Mouse (Mus musculus): Measurements from ENCODE around the gene Nebl. TPM values are rescaled to one million over a fixed set of nuclear protein-coding genes. Genes with fewer than 3 reads are reported as not detected.

Nebl gene
- polyA plus RNA-seq, 1 experiment = 1.2 TPM

GRCm38 (mm10) chr2:17714661-17715060 lies 16.6 kb downstream of the Nebl start:
- Histone ChIP-seq H3K4me3 (ENCODE audit: low read depth, low read length) (no peak overlapping the region), H3K4me1 (ENCODE audit: control insufficient read depth, insufficient read depth, low read length) (no peaks in the 10 kb centered on the region), H3K27me3 (ENCODE audit: control insufficient read depth, insufficient read depth, low read length, poor library complexity, severe bottlenecking) (no peaks in the 10 kb centered on the region), H3K36me3 (ENCODE audit: control insufficient read depth, insufficient read depth, low read length, poor library complexity, severe bottlenecking) (no peaks in the 10 kb centered on the region), H3K27ac (ENCODE audit: insufficient read depth, low read length) (no peak overlapping the region), H3K9ac (ENCODE audit: low read depth, poor library complexity, severe bottlenecking) (no peak overlapping the region), H3K9me3 (replicated peaks; ENCODE audit: control insufficient read depth, insufficient read depth, low read length, poor library complexity, severe bottlenecking) (peaks cover 4% of the 10 kb centered on the region; the same call in 1 of the 2 replicates)
- no peak for TF ChIP-seq EP300 (IDR thresholded peaks at IDR 0.05; ENCODE audit: insufficient read depth, low read depth, low read length)
- no peak for TF ChIP-seq CTCF (IDR thresholded peaks at IDR 0.05; ENCODE audit: low read depth, low read length)
- no peak for TF ChIP-seq POLR2A (IDR thresholded peaks at IDR 0.05; ENCODE audit: insufficient read depth, low read length)

- no peak overlapping the region for H3K4me3 ChIP-seq (ENCODE audit: low read depth, low read length)
- H3K36me3 ChIP-seq (ENCODE audit: control insufficient read depth, insufficient read depth, low read length, poor library complexity, severe bottlenecking) = no peaks in the 10 kb centered on the region
- no peak overlapping the region for H3K9ac ChIP-seq (ENCODE audit: low read depth, poor library complexity, severe bottlenecking)
- H3K27ac ChIP-seq (ENCODE audit: insufficient read depth, low read length) = no peak overlapping the region
- no peaks in the 10 kb centered on the region for H3K27me3 ChIP-seq (ENCODE audit: control insufficient read depth, insufficient read depth, low read length, poor library complexity, severe bottlenecking)
- no peaks in the 10 kb centered on the region for H3K4me1 ChIP-seq (ENCODE audit: control insufficient read depth, insufficient read depth, low read length)
- TF ChIP-seq POLR2A (IDR thresholded peaks at IDR 0.05; ENCODE audit: insufficient read depth, low read length) = no peak
- TF ChIP-seq CTCF (IDR thresholded peaks at IDR 0.05; ENCODE audit: low read depth, low read length) = no peak
- TF ChIP-seq EP300 (IDR thresholded peaks at IDR 0.05; ENCODE audit: insufficient read depth, low read depth, low read length) = no peak
- peaks cover 4% of the 10 kb centered on the region; the same call in 1 of the 2 replicates for H3K9me3 ChIP-seq (replicated peaks; ENCODE audit: control insufficient read depth, insufficient read depth, low read length, poor library complexity, severe bottlenecking)
Observed at GRCm38 (mm10) chr2:17714124-17714523, 17.1 kb downstream of the Nebl start.

- Histone ChIP-seq H3K36me3 (ENCODE audit: control insufficient read depth, insufficient read depth, low read length, poor library complexity, severe bottlenecking) (no peaks in the 10 kb centered on the region), H3K9me3 (replicated peaks; ENCODE audit: control insufficient read depth, insufficient read depth, low read length, poor library complexity, severe bottlenecking) (peaks cover 4% of the 10 kb centered on the region; the same call in 1 of the 2 replicates), H3K4me3 (ENCODE audit: low read depth, low read length) (no peak overlapping the region), H3K27ac (ENCODE audit: insufficient read depth, low read length) (no peak overlapping the region), H3K27me3 (ENCODE audit: control insufficient read depth, insufficient read depth, low read length, poor library complexity, severe bottlenecking) (no peaks in the 10 kb centered on the region), H3K9ac (ENCODE audit: low read depth, poor library complexity, severe bottlenecking) (no peak overlapping the region), H3K4me1 (ENCODE audit: control insufficient read depth, insufficient read depth, low read length) (no peaks in the 10 kb centered on the region)
- TF ChIP-seq CTCF (IDR thresholded peaks at IDR 0.05; ENCODE audit: low read depth, low read length) (no peak), EP300 (IDR thresholded peaks at IDR 0.05; ENCODE audit: insufficient read depth, low read depth, low read length) (no peak), POLR2A (IDR thresholded peaks at IDR 0.05; ENCODE audit: insufficient read depth, low read length) (no peak)
Observed at GRCm38 (mm10) chr2:17711216-17711615, 20.0 kb downstream of the Nebl start.

GRCm38 (mm10) chr2:17710083-17710482 lies 21.2 kb downstream of the Nebl start:
- no peak for TF ChIP-seq POLR2A (IDR thresholded peaks at IDR 0.05; ENCODE audit: insufficient read depth, low read length)
- no peak for TF ChIP-seq EP300 (IDR thresholded peaks at IDR 0.05; ENCODE audit: insufficient read depth, low read depth, low read length)
- no peak for TF ChIP-seq CTCF (IDR thresholded peaks at IDR 0.05; ENCODE audit: low read depth, low read length)
- Histone ChIP-seq H3K36me3 (ENCODE audit: control insufficient read depth, insufficient read depth, low read length, poor library complexity, severe bottlenecking) (no peaks in the 10 kb centered on the region), H3K27ac (ENCODE audit: insufficient read depth, low read length) (no peak overlapping the region), H3K9me3 (replicated peaks; ENCODE audit: control insufficient read depth, insufficient read depth, low read length, poor library complexity, severe bottlenecking) (peaks cover 4% of the 10 kb centered on the region; the same call in 1 of the 2 replicates), H3K4me1 (ENCODE audit: control insufficient read depth, insufficient read depth, low read length) (no peaks in the 10 kb centered on the region), H3K27me3 (ENCODE audit: control insufficient read depth, insufficient read depth, low read length, poor library complexity, severe bottlenecking) (no peaks in the 10 kb centered on the region), H3K4me3 (ENCODE audit: low read depth, low read length) (no peak overlapping the region), H3K9ac (ENCODE audit: low read depth, poor library complexity, severe bottlenecking) (no peak overlapping the region)

GRCm38 (mm10) chr2:17705964-17706363 lies 25.3 kb downstream of the Nebl start:
- Histone ChIP-seq H3K4me1 (ENCODE audit: control insufficient read depth, insufficient read depth, low read length) (no peaks in the 10 kb centered on the region), H3K36me3 (ENCODE audit: control insufficient read depth, insufficient read depth, low read length, poor library complexity, severe bottlenecking) (no peaks in the 10 kb centered on the region), H3K27me3 (ENCODE audit: control insufficient read depth, insufficient read depth, low read length, poor library complexity, severe bottlenecking) (no peaks in the 10 kb centered on the region), H3K27ac (ENCODE audit: insufficient read depth, low read length) (no peak overlapping the region), H3K9ac (ENCODE audit: low read depth, poor library complexity, severe bottlenecking) (no peak overlapping the region), H3K4me3 (ENCODE audit: low read depth, low read length) (no peak overlapping the region), H3K9me3 (replicated peaks; ENCODE audit: control insufficient read depth, insufficient read depth, low read length, poor library complexity, severe bottlenecking) (no peaks in the 10 kb centered on the region)
- TF ChIP-seq EP300 (IDR thresholded peaks at IDR 0.05; ENCODE audit: insufficient read depth, low read depth, low read length) (no peak), CTCF (IDR thresholded peaks at IDR 0.05; ENCODE audit: low read depth, low read length) (no peak), POLR2A (IDR thresholded peaks at IDR 0.05; ENCODE audit: insufficient read depth, low read length) (no peak)

GRCm38 (mm10) chr2:17705426-17705825 lies 25.8 kb downstream of the Nebl start:
- Histone ChIP-seq H3K9me3 (replicated peaks; ENCODE audit: control insufficient read depth, insufficient read depth, low read length, poor library complexity, severe bottlenecking) (no peaks in the 10 kb centered on the region), H3K9ac (ENCODE audit: low read depth, poor library complexity, severe bottlenecking) (no peak overlapping the region), H3K27ac (ENCODE audit: insufficient read depth, low read length) (no peak overlapping the region), H3K27me3 (ENCODE audit: control insufficient read depth, insufficient read depth, low read length, poor library complexity, severe bottlenecking) (no peaks in the 10 kb centered on the region), H3K36me3 (ENCODE audit: control insufficient read depth, insufficient read depth, low read length, poor library complexity, severe bottlenecking) (no peaks in the 10 kb centered on the region), H3K4me3 (ENCODE audit: low read depth, low read length) (no peak overlapping the region), H3K4me1 (ENCODE audit: control insufficient read depth, insufficient read depth, low read length) (no peaks in the 10 kb centered on the region)
- TF ChIP-seq EP300 (IDR thresholded peaks at IDR 0.05; ENCODE audit: insufficient read depth, low read depth, low read length) (no peak), CTCF (IDR thresholded peaks at IDR 0.05; ENCODE audit: low read depth, low read length) (no peak), POLR2A (IDR thresholded peaks at IDR 0.05; ENCODE audit: insufficient read depth, low read length) (no peak)
